Mouse (Mus musculus) 3T3-L1 (cell line): ENCODE measurements around the gene Szt2.

Experiments
- DNase-seq: peaks from one replicate; pipeline ENCODE4 v3.0.0-alpha.2; 2015; ENCODE audit warnings: low read depth, low spot score

The Szt2 gene

DNA sequence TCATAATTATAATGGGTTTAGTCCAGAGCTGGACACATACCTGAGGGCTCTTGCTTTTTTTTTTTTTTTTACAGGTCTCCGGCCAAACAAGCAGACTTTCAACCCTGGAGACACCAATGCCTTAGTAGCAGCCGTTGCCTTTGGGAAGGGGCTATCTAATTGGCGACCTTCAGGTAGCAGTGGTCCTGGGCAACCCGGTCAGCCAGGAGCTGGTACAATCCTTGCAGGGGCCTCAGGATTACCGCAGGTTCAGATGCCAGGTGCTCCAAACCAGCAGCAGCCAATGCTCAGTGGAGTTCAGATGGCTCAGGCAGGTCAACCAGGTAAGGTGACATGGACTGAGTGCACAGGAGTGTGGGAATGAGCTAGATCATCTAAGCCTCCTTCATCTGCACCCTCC, 4.5 kb upstream of the Szt2 start:
- DNase-seq = no peak

- DNase-seq = no peak
These were observed 1.8 kb upstream of the Szt2 start for GRCm38 (mm10) chr4:118410871-118411270.

DNA sequence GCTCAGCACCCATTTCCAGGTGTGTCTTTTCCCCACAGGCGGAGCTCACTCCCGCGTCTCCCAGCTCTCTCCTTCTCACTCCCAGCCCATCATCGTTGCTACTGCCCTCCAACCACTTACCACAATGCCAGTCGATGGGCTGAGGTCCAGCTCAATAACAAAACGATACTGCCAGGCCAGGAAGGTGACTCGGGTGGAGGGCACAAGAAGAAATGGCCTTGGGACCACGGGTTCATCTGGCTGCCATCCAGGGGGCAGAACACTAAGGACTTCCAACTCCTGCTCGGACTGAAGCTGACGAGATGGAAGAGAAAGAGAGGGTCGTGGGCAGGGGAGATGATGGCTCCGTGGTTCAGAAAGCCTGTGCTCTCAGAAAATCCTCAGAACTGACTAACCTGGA, 6.4 kb downstream of the Szt2 start:
- DNase-seq = no peak

- DNase-seq = no peak
These were observed 7.2 kb downstream of the Szt2 start for GRCm38 (mm10) chr4:118401918-118402317.

GRCm38 (mm10) chr4:118401421-118401820, 7.7 kb downstream of the Szt2 start:
- no peak for DNase-seq

- DNase-seq = no peak
These were observed 10.7 kb downstream of the Szt2 start for GRCm38 (mm10) chr4:118398400-118398799.

DNA sequence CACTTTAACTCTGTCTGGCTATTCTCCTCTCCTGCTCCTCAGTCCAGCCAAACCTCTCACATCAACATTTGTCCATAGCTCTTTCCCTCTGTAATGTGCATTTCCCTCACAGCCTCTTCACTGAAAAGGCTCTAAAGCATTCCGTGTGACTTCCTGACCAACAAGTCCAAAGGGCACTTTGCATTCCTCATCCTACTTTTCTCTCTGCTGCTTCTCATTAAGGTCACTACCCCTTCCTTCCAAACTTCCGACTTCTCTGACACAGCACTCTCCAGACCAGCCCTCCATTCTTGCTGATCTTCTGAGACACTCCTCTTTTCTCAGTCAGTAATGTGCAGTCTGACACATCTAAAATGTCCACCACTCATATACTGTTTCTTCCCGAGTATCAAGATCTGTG, 12.6 kb downstream of the Szt2 start:
- no peak for DNase-seq

- DNase-seq = no peak
These were observed 13.8 kb downstream of the Szt2 start for GRCm38 (mm10) chr4:118395289-118395688.

DNA sequence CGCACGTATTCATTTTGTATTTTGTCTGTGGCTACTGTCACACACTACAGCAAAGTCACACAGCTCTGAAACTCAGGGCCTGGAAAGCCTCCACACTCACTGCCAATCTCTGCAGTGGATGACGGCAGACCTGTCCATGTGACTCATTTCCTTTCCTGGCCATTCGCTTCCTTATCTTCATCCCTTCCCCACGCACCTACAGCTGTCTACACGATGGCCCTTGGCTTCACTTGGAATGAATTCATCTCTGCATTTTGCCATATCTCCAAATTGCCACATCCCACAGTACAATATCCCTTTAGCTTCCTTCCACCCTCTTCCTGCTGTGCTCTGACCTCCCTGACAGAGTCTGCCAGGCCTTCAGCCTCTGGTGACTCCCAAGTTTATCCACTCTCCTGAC, 14.6 kb downstream of the Szt2 start:
- DNase-seq = no peak

- no peak for DNase-seq
These were observed 18.9 kb downstream of the Szt2 start for GRCm38 (mm10) chr4:118390146-118390545.

DNA sequence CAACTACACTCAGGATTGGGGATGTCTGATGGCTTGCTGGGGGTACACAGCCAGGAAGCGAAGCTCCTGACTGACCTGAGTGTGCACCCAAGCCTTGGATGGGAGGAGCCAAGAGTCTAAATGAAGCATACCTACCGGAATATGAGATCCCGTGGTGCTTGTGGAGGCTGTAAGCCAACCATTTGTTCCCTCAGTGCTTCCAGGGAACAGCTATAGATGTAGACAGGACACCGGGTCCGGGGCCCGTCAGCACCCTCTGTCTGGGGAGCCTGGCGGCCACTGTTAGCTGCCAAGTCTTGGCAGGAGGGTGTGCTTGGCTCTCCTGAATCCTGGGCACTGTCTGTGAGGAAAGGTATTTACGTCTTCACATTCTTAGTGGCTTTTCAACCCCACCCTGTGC, 21.8 kb downstream of the Szt2 start:
- DNase-seq = no peak

- no peak for DNase-seq
These were observed 25.8 kb downstream of the Szt2 start for GRCm38 (mm10) chr4:118383271-118383670.

DNA sequence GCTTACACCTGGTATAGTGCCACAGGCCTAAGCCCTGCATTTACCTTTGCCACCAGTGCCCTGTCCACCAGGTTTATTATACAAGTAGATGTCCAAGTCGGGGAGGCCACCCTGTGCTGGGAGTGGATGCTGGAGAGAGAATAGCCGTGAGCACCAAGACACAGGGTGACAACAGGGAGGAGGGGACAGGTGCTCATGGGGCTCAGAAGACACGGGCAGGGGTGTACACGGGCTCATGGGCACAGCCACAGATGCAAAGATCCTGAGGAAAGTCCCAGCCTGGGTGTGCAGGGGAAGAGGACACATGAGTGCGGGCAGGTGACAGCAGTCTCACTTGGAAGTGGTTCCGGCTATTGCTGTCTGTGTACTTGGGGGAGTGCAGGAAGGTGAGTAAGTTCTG, 33.1 kb downstream of the Szt2 start:
- no peak for DNase-seq

- DNase-seq = no peak
These were observed 37.3 kb downstream of the Szt2 start for GRCm38 (mm10) chr4:118371822-118372221.

DNA sequence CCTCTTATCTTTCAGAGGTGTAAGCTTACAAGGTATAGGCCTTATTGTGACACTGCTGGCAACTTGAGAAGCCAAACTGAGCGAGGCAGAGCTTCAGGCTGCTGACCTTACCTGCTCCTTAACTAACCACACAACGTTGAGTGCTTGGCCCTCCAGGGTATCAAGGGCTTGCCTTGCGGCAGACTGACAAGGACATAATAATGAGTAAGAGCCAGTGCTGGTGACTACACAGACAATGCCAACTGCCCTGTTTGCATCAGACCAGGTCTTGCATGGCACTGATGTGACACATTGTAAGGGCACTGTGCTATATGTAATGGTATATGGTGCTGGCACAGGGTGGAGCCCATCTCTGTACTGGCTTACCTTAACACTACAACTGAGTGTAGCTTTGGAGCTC, 40.5 kb downstream of the Szt2 start:
- DNase-seq = no peak

DNA sequence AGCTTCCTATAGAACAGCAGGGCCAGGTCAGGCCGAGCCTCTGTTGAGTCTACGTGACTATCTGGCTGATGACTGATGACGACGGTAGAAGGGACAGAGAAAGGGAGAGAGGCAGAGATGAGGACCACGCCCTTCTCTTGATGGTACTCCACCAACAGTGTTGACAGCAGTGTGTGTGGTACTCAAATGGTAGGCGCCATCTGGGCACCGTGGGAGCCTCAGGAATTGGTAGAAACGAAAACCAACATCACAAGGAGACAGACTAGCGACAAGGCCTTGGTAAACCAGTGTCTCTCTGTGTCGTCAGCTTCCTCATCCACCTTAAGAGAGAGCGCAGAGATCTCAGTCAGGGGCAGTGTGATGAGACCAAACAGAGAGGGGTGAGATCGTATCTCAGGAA, 41.5 kb downstream of the Szt2 start:
- DNase-seq = no peak

GRCm38 (mm10) chr4:118365991-118366390, 43.1 kb downstream of the Szt2 start:
- DNase-seq = no peak

DNA sequence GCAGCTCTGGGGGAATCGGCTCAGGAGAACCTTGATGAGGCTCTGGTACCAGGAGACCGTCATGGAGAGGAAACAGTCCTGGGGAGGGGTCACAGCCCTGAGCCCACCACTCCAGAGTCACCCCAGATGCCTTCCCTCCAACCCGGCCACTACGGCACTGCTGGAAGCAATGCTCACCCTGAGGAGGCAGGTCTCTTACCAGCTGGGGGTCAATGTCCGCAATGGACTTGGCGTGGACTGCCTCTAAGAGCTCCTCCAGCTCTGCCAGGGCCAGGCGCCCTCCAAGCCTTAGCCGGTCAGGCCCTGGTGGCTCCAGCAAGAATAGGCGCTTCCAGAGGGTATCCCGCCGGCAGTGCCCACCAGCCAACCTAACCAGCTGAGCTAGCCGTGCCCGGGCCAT, 44.4 kb downstream of the Szt2 start:
- no peak for DNase-seq

DNA sequence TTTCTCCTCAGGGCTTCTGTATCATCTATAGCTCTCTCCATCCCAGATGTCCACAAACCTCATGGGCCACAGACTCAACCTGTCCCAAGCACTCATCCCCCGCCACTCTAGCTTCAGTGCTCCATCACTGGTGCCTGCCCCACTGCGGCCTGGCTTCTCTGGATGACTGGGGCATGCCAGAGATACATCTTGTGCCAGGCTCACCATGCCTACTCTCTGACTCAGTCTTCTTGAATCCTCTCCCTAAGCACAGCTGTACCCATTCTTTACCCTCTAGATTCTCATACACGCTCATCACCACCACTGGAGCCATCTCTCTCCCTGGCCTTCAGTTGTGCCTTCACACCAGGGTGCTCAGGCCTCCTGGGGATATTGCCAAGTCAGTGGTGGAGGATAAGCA, 45.1 kb downstream of the Szt2 start:
- DNase-seq = peak; percentile 45

- no peak for DNase-seq
These were observed 46.2 kb downstream of the Szt2 start for GRCm38 (mm10) chr4:118362879-118363278.

GRCm38 (mm10) chr4:118361451-118361850, 47.6 kb downstream of the Szt2 start:
- DNase-seq = no peak

GRCm38 (mm10) chr4:118359896-118360720, 49.0 kb downstream of the Szt2 start:
- DNase-seq = peak; percentile 66

DNA sequence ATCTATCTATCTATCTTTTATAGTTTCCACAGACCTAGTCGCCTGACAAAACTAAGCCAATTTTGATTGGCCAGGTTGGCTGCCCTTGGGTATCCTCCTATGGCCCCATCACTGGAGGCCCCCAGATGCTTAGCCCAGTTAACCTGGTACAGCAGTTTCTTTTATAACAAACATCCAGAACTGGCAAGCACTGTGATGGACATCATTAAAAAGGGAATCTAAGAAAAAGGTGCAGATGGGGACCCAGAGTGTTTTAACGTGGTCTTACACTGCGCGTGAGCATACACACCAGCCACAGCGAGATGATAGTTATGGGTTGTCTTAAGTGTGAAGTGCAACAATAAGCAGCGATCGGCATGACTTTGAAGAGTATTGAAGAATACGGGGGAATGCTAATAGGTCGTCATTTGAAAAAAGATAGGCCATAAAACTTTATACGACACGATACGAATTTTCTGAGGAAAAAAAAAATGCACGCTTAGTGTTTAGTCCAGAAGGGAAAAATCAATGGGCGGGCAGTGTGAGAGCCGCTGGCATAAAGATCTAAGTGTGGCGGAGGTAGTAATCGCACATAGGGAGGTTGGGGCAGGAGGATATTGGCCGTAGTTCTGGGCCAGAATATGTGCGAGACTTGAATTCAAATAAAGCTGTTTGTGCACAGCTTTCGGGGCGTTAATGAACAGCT, 49.7 kb downstream of the Szt2 start:
- no peak for DNase-seq
